Mouse (Mus musculus): ENCODE results near the gene Mpped1. TPM values are rescaled to one million over a fixed set of nuclear protein-coding genes. Genes with fewer than 3 reads are reported as not detected.

Gene Mpped1
- polyA plus RNA-seq, 1 experiment from 2014 or later: 1.1 TPM

DNA sequence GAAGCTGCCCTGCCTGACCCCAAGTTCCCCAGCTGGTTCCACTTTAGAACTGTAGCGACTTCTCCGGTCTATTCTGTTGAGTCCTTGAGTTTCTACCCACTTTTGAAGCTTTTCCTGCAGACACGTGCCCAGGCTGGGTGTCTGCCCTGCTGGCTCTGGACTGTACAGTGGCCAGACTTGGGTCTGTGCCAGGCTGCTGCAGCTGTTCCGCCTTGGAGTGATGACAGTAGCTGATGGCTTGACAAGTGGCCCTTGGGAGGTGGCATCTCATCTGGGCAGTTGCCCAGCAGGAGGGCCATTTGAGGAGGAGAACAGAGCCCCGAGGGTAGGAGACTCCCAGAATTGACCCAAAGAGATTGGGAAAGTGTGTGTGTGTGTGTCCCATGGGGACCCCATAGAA lies 6.8 kb upstream of the Mpped1 start:
- Histone ChIP-seq H3K9ac (no peak overlapping the region), H3K4me1 (no peaks in the 10 kb centered on the region), H3K4me2 (no peak overlapping the region), H3K36me3 (no peaks in the 10 kb centered on the region), H3K27me3 (replicated peaks) (peaks cover 4% of the 10 kb centered on the region; the same call in 1 of the 2 replicates), H3K27ac (no peak overlapping the region), H3K4me3 (replicated peaks) (no peak overlapping the region), H3K9me3 (no peaks in the 10 kb centered on the region)
- ATAC-seq (ENCODE audit: insufficient read depth, low FRiP score, low read depth): no peak
- WGBS: 66% methylated on average over 5 of the region's 5 CpGs

DNA sequence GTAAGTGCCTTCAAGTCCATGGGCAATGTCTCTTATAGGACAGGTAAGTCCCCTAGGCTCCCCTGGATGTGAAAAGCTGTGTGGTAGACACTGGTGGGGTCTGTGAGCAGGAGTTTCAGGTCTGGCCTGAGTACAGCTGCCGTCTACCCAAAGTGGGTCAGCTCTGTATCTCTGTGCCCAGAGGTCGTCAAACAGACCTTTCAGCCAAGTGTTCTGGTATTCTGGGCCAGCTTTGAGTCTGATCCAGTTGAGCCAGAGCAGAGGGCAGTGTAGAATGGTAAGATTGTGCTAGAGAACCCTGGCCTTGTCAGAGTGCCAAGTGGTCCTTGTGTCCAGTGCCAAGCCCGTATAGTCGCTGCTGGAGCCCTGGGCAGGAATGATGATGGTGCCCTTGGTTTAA lies 6.3 kb upstream of the Mpped1 start:
- WGBS: 81% methylated on average over 4 of the region's 4 CpGs
- ATAC-seq (ENCODE audit: insufficient read depth, low FRiP score, low read depth): no peak
- no peak overlapping the region for H3K4me2 ChIP-seq
- peaks cover 9% of the 10 kb centered on the region for H3K27me3 ChIP-seq (replicated peaks)
- no peaks in the 10 kb centered on the region for H3K9me3 ChIP-seq
- no peak overlapping the region for H3K9ac ChIP-seq
- no peak overlapping the region for H3K4me3 ChIP-seq (replicated peaks)
- no peaks in the 10 kb centered on the region for H3K4me1 ChIP-seq
- H3K36me3 ChIP-seq: no peaks in the 10 kb centered on the region
- H3K27ac ChIP-seq: no peak overlapping the region

DNA sequence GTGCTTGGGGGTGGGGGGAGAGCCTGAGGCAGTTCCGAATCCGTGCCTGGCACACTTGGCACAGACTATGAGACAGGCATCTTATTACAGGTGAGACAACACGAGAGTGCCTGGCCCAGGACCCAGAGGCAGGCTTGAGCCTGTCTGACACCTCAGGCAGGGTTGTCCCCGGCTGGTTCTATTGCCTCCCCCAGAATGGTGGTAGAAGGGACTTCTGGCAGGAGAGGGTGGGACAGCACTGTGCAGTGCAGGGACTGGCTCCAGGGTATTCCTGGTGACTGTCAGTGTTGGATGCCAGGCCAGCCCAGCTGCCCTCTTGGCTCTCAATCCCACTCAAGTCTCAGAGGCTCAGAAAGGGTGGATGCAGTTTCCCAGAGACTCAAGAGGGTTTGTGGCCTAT lies 4.3 kb upstream of the Mpped1 start:
- Histone ChIP-seq H3K27me3 (replicated peaks) (peaks cover 28% of the 10 kb centered on the region), H3K4me1 (0 out of 2 replicates have a peak, but pooled peaks cover 3% of the 10 kb centered on the region), H3K36me3 (no peaks in the 10 kb centered on the region), H3K9me3 (no peaks in the 10 kb centered on the region), H3K9ac (no peak overlapping the region), H3K4me3 (replicated peaks) (no peak overlapping the region), H3K4me2 (no peak overlapping the region), H3K27ac (no peak overlapping the region)
- WGBS: 56% methylated on average over 4 of the region's 4 CpGs
- no peak for ATAC-seq (ENCODE audit: insufficient read depth, low FRiP score, low read depth)

DNA sequence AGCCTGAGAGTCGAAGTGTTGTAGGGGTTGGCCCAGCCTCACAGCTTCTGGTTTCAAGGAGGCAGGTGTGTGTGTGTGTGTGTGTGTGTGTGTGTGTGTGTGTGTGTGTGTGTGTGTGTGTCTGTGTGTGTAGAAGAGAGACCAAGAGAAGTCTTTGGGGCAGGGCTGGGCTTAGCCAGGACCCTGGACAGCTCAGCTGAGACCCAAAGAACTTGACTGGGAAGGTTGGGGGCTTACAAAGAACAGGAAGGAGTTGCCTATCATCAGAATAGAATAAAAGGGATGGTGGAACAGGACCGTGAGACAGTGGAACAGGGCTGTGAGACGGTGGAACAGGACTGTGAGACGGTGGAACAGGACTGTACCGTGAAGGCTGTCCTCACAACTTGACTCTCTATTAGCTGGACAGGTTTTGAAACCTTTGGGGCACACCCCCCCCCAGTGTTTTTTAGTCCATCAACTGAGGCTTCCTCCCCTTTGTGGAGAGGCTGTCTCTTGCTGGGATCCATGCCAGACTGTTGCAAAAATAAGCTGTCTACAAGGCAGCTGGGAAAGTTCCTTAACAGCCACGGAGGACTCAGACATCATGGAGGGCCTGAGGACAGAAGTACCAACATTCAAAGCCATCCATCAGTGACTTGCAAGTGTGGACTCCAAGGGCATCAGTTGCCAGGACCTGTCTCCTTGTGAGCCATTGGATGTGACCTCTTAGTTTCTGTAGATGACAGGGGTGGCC lies 2.8 kb upstream of the Mpped1 start:
- Histone ChIP-seq H3K4me3 (replicated peaks) (no peak overlapping the region), H3K27me3 (replicated peaks) (peaks cover 43% of the 10 kb centered on the region), H3K9me3 (no peaks in the 10 kb centered on the region), H3K4me1 (peaks cover 8% of the 10 kb centered on the region; the same call in 1 of the 2 replicates), H3K36me3 (no peaks in the 10 kb centered on the region), H3K9ac (no peak overlapping the region), H3K4me2 (no peak overlapping the region), H3K27ac (no peak overlapping the region)
- WGBS: 65% methylated on average over 6 of the region's 6 CpGs
- ATAC-seq (ENCODE audit: insufficient read depth, low FRiP score, low read depth): no peak

DNA sequence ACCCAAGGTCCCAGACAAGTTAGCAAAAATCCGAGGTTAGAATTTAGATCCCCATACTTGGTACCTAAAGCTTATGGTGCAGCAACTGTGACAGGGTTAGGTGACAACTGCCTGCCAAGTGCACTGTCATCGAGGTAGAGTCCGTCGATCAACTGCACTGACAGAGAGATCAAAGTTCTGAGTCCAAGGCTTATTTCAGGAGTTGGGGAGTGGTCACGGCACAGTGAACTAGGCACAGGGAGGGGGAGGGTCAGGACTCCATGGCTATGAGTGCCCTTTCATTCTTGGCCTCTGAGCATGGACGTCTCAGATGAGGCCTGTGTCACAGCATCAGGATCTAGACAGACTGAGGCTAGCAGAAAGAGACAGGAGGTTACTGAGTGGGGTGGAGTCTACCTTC lies 1.8 kb upstream of the Mpped1 start:
- Histone ChIP-seq H3K27ac (no peak overlapping the region), H3K4me1 (peaks cover 8% of the 10 kb centered on the region; the same call in 1 of the 2 replicates), H3K9ac (no peak overlapping the region), H3K4me2 (no peak overlapping the region), H3K36me3 (no peaks in the 10 kb centered on the region), H3K27me3 (replicated peaks) (peaks cover 52% of the 10 kb centered on the region), H3K4me3 (replicated peaks) (no peak overlapping the region), H3K9me3 (no peaks in the 10 kb centered on the region)
- ATAC-seq (ENCODE audit: insufficient read depth, low FRiP score, low read depth): no peak
- WGBS: 66% methylated on average over 6 of the region's 6 CpGs

DNA sequence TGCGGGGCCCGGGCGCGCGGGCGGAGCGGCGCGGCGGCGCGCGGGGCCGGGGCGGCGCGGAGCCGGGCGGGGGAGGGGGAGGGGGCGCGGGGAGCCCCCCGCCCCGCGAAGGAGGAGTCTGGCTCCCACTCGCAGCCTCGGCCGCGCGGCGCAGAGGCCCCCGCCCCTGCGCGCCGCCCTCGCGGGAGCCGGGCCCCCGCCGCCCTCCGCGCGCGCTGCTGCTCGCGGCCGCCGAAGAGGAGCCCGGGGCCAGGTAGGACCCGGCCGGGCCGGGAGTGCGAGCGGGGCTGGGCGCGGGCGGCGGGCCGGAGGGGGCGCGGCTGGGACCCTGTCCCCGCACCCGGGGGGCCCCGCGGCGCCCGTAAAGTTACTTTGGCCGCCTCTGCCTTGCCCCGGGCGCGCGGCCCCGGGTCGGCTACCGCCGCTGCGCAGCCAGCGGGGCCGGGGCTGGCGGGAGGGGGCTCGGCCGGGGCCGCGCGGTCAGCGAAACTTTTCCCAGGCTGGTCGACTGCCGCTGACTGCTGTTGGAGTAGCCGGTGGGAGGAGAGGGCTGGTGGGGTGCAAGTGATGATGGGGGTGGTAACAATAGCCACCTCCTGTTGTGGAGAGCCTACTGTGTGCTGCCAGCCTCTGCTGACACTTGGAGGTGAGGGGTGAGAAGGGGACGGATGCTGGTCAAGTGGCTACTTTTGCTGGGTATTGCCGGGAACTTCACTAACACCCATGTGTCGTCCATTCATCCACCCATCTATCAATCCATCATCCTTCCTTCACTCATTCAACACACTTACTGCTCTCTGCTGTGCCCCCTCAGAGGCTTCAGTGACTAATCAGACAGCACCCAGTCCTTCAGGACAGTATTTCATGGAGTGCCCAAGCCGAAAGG lies 831 bp downstream of the Mpped1 start:
- WGBS: 2% methylated on average over 69 of the region's 92 CpGs
- Histone ChIP-seq H3K27me3 (replicated peaks) (peaks cover 58% of the 10 kb centered on the region), H3K36me3 (no peaks in the 10 kb centered on the region), H3K9ac (no peak overlapping the region), H3K4me2 (peak overlapping the region; percentile 84), H3K9me3 (no peaks in the 10 kb centered on the region), H3K27ac (no peak overlapping the region), H3K4me1 (peaks cover 8% of the 10 kb centered on the region; the same call in 1 of the 2 replicates), H3K4me3 (replicated peaks) (peak overlapping the region; percentile 52)
- ATAC-seq (ENCODE audit: insufficient read depth, low FRiP score, low read depth): peak; percentile 53; the same call in 1 of the 2 replicates

DNA sequence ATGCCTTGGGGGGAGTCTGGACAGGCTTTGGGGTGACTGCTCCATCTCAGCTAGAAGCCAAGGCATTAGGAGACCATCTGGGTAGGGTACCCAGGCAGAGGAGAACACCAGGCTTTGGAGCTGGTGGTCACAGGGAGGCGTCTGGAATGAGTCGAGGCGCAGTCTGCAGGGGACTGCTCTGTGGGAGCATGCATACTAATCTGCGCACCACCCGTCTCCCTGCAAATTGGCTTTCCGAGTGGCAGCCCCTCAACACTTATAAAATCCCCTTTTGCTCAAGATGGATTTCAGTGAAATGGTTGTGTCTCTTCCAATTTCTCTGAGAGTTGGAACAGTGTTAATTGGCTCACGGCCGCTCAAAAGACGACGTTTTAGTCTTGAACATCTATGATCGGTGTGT lies 2.0 kb downstream of the Mpped1 start:
- no peak for ATAC-seq (ENCODE audit: insufficient read depth, low FRiP score, low read depth)
- 78% methylated on average over 11 of the region's 11 CpGs for WGBS
- H3K4me3 ChIP-seq (replicated peaks): no peak overlapping the region
- H3K9me3 ChIP-seq: no peaks in the 10 kb centered on the region
- peaks cover 58% of the 10 kb centered on the region for H3K27me3 ChIP-seq (replicated peaks)
- no peaks in the 10 kb centered on the region for H3K36me3 ChIP-seq
- peaks cover 8% of the 10 kb centered on the region; the same call in 1 of the 2 replicates for H3K4me1 ChIP-seq
- H3K9ac ChIP-seq: no peak overlapping the region
- no peak overlapping the region for H3K4me2 ChIP-seq
- H3K27ac ChIP-seq: no peak overlapping the region

DNA sequence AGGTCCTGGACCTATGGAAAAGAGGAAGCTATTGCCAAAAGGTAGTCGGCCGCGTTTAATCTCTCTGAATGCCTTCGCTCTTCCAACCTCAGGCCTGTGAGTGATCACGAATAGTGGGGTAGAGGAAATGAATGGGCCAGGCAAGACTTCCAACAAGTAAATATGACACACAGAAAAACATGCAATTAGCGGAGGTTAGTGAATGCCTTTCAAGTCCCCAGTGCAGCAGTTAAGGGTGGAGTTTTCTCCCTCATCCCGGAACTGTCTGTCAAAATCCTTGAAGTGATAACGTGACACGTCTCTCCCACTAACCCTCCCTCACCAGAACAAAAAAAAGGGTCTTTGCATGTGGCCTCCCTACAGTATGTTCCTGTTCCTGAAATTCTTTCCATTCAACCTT lies 3.0 kb downstream of the Mpped1 start:
- Histone ChIP-seq H3K36me3 (no peaks in the 10 kb centered on the region), H3K4me3 (replicated peaks) (no peak overlapping the region), H3K27me3 (replicated peaks) (peaks cover 55% of the 10 kb centered on the region), H3K9ac (no peak overlapping the region), H3K4me1 (peaks cover 8% of the 10 kb centered on the region; the same call in 1 of the 2 replicates), H3K27ac (no peak overlapping the region), H3K9me3 (no peaks in the 10 kb centered on the region), H3K4me2 (no peak overlapping the region)
- no peak for ATAC-seq (ENCODE audit: insufficient read depth, low FRiP score, low read depth)
- 62% methylated on average over 9 of the region's 9 CpGs for WGBS

DNA sequence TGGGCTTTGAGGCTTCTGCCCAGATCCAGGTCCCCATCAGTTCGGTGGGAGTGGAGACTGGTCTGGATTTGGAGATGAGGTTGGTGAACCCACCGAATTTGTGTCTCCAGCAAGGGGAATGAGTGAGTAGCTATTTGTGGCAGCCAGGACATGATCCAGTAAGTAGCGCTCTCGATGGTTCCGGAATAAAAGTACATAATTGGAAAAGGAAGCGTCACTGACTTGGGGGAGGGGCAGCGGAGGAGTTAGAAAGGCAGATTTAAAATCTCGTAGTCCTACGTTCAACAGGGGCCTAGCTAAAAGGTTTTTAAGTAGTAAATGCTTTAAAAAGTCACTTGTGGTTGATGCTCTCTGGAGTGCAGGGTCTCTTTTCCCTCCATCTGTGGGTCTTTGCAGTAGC lies 5.5 kb downstream of the Mpped1 start:
- no peak overlapping the region for H3K9ac ChIP-seq
- H3K27me3 ChIP-seq (replicated peaks): peaks cover 32% of the 10 kb centered on the region
- no peak overlapping the region for H3K27ac ChIP-seq
- H3K4me2 ChIP-seq: no peak overlapping the region
- no peaks in the 10 kb centered on the region for H3K9me3 ChIP-seq
- H3K4me1 ChIP-seq: peaks cover 5% of the 10 kb centered on the region; the same call in 1 of the 2 replicates
- H3K4me3 ChIP-seq (replicated peaks): no peak overlapping the region
- ATAC-seq (ENCODE audit: insufficient read depth, low FRiP score, low read depth): no peak
- 64% methylated on average over 9 of the region's 9 CpGs for WGBS
- no peaks in the 10 kb centered on the region for H3K36me3 ChIP-seq

DNA sequence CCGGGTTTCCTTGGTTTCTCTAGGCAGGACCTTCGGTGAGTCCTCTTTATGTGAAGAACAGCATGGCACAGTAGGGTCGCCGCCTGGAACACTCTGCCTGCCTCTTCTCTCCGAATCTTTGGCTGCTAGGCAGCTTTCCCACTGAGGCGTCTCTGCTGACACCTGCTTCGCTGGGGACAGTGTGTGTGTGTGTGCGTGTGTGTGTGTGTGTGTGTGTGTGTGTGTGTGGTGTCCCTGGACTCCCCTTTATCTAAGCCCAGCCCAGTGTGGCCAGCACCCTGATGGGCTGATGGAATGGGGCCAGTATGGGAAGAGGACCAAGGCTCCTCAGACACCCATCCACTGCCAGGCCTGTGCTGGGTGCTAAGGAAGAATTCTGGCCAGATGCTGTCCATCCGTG lies 9.8 kb downstream of the Mpped1 start:
- 64% methylated on average over 9 of the region's 9 CpGs for WGBS
- no peak for ATAC-seq (ENCODE audit: insufficient read depth, low FRiP score, low read depth)
- H3K4me1 ChIP-seq: no peaks in the 10 kb centered on the region
- H3K4me2 ChIP-seq: no peak overlapping the region
- no peaks in the 10 kb centered on the region for H3K27me3 ChIP-seq (replicated peaks)
- no peak overlapping the region for H3K4me3 ChIP-seq (replicated peaks)
- H3K9me3 ChIP-seq: no peaks in the 10 kb centered on the region
- no peaks in the 10 kb centered on the region for H3K36me3 ChIP-seq
- no peak overlapping the region for H3K27ac ChIP-seq
- H3K9ac ChIP-seq: no peak overlapping the region

DNA sequence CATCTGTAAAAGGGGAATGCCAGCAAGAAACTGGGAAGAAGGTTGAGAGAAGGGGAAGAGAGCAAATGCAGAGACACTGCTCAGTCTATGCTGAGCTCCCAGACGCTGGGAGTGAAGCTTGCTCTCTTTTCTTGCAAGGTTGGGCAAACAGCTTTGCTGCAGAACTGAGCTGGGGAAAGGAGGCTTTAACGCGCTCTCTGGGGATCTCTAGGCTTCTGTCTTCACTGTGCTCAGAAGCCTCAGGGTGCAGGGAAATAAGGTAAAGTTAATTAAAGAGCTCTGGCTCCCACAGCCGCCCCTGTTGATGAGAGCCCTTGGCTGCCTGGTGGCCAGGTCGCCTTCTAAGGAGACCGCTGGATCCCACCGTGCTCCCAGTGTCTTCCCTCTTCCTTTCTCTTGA lies 17.7 kb downstream of the Mpped1 start:
- Histone ChIP-seq H3K27ac (no peak overlapping the region), H3K36me3 (no peaks in the 10 kb centered on the region), H3K4me3 (replicated peaks) (no peak overlapping the region), H3K9me3 (no peaks in the 10 kb centered on the region), H3K4me1 (no peaks in the 10 kb centered on the region), H3K9ac (no peak overlapping the region), H3K4me2 (no peak overlapping the region), H3K27me3 (replicated peaks) (no peaks in the 10 kb centered on the region)
- no peak for ATAC-seq (ENCODE audit: insufficient read depth, low FRiP score, low read depth)
- WGBS: 66% methylated on average over 7 of the region's 7 CpGs

DNA sequence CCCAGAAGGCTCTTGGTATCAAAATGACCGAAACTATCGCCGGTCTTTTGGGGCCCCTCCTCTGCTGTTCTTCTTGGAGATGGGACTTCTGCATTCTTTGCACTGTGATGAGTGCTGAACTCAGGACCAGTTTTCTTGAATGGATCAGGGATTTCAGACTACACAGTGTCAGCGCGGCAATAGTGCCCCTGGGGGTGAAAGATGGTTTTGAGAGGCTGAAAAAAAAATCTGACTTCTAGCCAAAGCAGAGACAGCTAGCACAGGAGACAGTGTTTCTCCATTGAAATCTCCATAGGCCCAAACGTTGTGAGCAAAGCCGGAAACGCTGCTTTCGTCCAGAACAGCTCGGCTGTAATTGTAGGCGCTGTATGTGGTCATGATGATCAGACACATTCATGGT lies 19.7 kb downstream of the Mpped1 start:
- no peaks in the 10 kb centered on the region for H3K9me3 ChIP-seq
- ATAC-seq (ENCODE audit: insufficient read depth, low FRiP score, low read depth): no peak
- no peak overlapping the region for H3K27ac ChIP-seq
- H3K27me3 ChIP-seq (replicated peaks): no peaks in the 10 kb centered on the region
- 82% methylated on average over 11 of the region's 11 CpGs for WGBS
- H3K4me2 ChIP-seq: no peak overlapping the region
- H3K4me1 ChIP-seq: no peaks in the 10 kb centered on the region
- no peaks in the 10 kb centered on the region for H3K36me3 ChIP-seq
- no peak overlapping the region for H3K4me3 ChIP-seq (replicated peaks)
- no peak overlapping the region for H3K9ac ChIP-seq

All from stomach, embryonic 15.5 days (tissue).